Mouse (Mus musculus) adrenal gland, postnatal 10 days (tissue): ENCODE data around the gene Trpm2. TPM values are rescaled to one million over a fixed set of nuclear protein-coding genes. Genes with fewer than 3 reads are reported as not detected.
"Not testable (repeated sequence)": the region's sequence is repeated elsewhere in the genome, so short reads cannot be mapped to it uniquely, and the experiment has no call there.

Source experiments
- DNase-seq: peaks from one replicate; pipeline ENCODE4 v3.0.0; 2021; ENCODE audit warnings: mixed read lengths
- long read RNA-seq, 2 experiments: library from polyadenylated mRNA; stranded (forward); transcript quantifications; one replicate each; pipeline ENCODE4 v2.0.0; 2021
- total RNA-seq, 2 experiments: library from RNA; stranded (reverse); gene quantifications; 2 replicates each; pipeline ENCODE4 v1.2.3; 2021

Trpm2 gene
- 1 to 10 TPM; 2.3 to 2.8 TPM for total RNA-seq
- long read RNA-seq, experiment 1, full-length matches to known transcripts = 1 of 4 reads
- long read RNA-seq, experiment 1, partial matches to known transcripts = 2 of 4 reads
- long read RNA-seq, experiment 1, other reads (novel, unspliced or antisense) = 1 of 4 reads
- long read RNA-seq, experiment 2 = 0 reads

DNA sequence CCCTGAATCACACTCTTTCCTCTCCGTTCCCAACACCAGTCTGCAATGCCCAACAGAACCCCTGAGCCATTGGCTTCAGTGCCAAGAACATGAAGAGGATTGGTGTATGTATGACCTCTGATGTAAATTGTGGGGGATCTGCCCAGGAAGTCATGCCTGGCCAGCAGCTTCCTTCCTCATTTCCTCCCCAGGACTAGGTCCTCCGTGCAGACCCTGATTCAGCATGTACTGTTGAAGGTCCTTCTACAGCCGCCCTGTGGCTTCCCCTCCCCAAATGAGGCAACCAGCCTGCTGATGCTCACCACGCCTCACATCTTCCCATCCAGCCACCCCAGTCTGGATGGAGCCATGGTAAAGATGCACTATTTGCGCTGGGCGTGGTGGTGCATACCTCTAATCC lies at the start of gene Trpm2:
Trpm2 (minus strand) TSS at position 83 of the 400 bp plus-strand sequence.
- no peak for DNase-seq

GRCm38 (mm10) chr10:78019984-78020383 lies 49.6 kb upstream of the Trpm2 start:
- not testable (repeated sequence) for DNase-seq

- no peak for DNase-seq
Measured at GRCm38 (mm10) chr10:78019291-78019690, 48.9 kb upstream of the Trpm2 start.

GRCm38 (mm10) chr10:78018797-78019203 lies 48.4 kb upstream of the Trpm2 start:
- DNase-seq = peak; percentile 91

DNA sequence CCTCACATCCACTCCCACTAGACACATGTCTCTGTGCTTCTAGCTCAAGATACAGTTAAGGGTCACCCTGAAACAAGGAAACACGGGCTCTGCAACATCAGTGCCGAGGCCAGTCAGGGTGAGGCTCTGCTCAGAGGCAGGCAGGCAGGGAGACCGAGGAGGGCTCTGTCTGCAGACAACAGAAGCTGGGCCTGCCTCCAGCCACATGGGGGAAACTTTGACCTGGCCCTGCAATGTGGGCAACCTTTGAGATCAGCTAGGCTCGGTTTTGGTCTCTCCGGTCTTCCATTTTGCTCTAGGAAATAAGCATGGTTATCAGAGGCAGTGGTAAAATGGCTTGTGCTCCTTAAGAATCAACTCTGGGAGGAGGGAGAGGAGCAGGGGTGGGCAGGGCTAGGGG lies 46.0 kb upstream of the Trpm2 start:
- peak; percentile 16 for DNase-seq

- DNase-seq = peak; percentile 27
Measured at GRCm38 (mm10) chr10:78015489-78015888, 45.1 kb upstream of the Trpm2 start.

GRCm38 (mm10) chr10:78012661-78013495 lies 42.5 kb upstream of the Trpm2 start:
- peak; percentile 60 for DNase-seq

DNA sequence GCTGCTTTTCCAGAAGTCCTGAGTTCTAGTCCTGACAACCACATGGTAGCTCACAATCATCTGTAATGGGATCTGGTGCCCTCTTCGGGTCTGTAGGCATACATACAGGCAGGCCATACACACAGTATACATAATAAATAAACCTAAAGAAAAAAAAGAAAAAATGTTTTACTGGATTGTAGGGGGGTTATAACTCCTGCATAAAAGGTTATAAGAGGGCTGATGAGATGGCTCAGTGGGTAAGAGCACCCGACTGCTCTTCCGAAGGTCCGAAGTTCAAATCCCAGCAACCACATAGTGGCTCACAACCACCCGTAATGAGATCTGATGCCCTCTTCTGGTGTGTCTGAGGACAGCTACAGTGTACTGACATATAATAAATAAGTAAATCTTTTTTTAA lies 40.8 kb upstream of the Trpm2 start:
- DNase-seq = not testable (repeated sequence)

DNA sequence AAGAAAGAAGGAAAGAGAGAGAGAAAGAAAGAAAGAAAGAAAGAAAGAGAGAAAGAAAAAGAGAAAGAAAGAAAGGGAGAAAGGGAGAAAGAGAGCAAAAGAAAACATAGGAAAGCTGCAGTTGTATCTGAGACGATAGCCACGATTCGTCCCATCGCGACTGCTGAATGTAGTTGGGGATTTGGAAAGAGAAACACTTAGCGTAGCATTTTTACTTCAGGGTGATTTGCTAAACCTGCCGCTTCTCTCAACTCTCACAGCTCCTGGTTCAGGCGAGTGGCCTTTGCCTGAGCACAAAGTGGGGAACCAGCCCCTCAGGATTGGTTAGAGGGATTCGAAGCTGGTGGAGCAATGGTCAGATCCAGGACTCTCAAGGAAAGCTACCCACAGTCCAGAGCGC lies 40.0 kb upstream of the Trpm2 start:
- peak; percentile 24 for DNase-seq

DNA sequence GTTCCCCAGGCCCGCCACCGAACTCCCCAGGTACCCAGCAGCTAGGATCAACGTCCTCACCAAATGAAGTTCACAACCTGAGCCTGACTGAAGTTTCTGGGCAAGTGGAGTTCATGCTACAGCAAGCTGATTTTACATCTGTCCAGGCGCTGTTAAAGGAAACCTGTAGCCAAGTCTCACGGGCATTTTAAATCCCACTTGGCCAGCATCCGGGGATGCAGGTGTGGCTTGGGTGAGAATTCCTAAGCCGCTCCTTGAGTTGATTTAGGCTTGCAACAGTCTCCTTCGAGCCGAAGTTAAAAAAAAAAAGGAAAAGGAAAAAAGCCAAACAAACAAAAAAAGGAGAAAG lies 39.6 kb upstream of the Trpm2 start, which contains the start of gene Pfkl:
Pfkl (minus strand) TSS at position 139 of the 349 bp plus-strand sequence.
- DNase-seq = no peak

DNA sequence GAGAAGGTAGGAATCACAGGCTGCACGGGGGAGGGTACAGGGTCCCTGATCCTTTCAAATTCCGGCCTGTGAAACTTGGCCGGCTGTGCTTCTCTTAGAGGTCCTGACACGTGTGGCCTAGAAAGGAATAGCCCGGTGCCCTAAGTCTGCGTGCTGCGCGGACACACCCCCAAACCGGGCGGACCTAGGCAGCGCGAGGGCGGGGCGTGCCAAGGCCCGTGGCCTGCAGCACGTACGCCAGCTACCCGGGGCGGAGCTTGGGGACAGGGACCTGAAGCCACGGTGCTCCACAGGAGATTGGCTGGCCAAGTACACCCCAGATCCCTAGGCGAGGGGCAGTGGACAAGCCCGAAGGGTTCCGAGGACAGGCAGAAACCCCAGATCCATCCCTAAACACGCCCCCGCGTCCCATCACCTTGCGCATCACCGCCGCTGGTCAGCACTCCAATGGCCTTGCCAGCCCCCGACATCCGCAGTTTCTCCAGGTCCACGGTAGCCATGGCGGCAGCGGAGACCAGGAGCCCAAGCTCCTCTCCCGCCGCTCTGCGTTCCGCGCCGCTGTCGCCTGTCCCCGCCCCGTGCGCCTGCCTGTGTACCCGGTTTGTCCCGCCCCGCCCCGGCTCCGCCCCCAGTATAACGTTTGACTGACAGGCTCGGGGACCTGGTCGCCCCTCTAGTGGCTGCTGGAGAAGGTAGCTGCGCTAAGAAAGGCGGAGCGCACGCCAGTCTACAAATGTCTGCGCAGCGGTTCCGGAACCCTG lies 39.0 kb upstream of the Trpm2 start:
- DNase-seq = peak; percentile 99

GRCm38 (mm10) chr10:78008169-78008568 lies 37.8 kb upstream of the Trpm2 start:
- DNase-seq = no peak

GRCm38 (mm10) chr10:78007203-78007602 lies 36.8 kb upstream of the Trpm2 start:
- DNase-seq = no peak

DNA sequence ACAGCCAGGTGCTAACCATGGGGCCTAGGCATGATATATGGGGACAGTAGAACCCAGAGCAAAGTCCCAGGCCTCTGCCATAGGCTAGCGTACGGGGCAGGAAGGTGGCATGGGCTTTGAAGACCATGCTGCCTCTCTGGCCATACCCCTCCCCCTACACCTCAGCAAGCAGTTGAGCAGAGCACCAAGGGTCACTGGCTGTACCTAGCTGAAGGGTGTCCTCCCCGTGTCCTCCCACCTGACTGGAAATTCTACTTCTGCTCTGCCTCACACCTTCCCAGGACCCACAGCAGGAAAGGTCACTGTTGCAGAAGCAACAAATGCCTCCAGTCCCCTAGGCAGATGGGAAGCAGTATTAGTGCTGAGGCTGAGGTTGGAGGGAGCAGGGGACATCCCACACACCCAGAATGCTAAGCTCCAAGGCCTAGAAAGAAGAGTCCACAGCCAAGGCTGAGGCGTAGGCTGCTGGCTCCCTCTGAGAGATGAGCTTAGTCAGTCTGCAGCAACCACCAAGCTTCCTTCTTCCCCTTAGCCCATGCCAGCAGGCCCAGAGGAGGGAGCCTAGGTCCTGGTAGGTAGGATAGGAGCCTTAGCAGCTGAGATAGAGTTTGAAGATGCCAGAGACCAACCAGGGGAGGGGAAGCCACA lies 35.6 kb upstream of the Trpm2 start:
- no peak for DNase-seq

- DNase-seq = no peak
Measured at GRCm38 (mm10) chr10:78004479-78005100, 34.2 kb upstream of the Trpm2 start.

- no peak for DNase-seq
Measured at GRCm38 (mm10) chr10:78002316-78002715, 32.0 kb upstream of the Trpm2 start.

DNA sequence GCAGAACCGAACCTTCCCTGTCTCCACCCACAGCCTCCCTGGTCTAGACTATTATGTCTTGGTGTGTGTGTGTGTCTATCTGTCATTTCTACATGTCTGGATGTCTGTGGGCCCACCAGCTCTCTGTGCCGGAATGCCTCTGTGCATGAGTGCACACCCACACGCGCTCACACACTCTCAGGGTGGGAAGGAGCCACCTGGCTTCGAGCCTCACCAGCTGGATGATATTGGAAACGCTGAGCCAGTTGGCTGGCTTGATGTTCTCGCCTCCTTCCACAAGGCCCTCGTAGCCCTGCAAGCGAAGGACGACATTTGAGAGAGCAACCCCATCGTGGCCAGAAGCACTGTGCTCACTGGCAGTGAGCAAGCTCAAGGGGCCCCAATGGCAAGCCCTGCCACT lies 31.4 kb upstream of the Trpm2 start:
- peak; percentile 15 for DNase-seq

GRCm38 (mm10) chr10:78000200-78000599 lies 29.8 kb upstream of the Trpm2 start:
- DNase-seq = no peak

DNA sequence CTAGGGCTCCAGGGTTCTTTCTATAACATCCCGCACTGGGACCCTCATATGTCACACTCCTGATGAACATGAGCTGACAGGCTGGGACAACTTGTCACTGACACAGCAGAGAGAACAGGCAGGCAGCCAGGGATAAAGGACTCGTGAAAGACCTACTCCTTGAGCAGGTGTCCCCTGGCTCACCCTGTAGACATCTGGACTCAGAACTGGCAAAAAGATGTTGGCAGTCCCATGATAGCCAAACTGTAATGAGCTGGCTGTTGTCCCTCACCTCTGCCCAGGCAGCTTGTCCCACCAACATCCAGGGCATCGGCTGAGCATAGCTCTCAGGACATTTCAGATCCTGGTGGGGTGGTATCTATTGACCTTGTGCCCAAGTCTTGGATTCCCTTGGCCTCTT lies 25.3 kb upstream of the Trpm2 start:
- DNase-seq = no peak

GRCm38 (mm10) chr10:77985775-77986174 lies 15.4 kb upstream of the Trpm2 start:
- no peak for DNase-seq

DNA sequence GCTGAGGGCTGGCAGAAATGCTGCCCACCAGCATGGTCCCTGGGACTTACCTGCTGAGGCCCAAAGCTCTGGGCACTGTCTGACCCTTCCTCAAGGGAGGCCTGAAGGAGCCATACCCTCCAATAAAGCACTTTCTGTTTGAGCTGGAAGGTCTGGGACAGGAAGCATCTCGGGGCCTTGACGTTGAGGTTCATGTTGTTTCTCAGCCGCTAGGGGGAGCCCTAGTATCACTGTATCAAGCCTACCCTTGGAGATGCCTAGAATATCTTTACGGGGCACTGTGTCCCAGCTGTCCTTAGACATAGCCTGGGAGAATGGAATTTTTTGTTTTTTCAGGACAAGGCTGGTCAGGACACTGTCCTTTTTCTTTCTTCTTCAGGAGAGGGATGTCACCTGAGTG lies 14.3 kb upstream of the Trpm2 start:
- peak; percentile 86 for DNase-seq
